Mouse (Mus musculus): Measurements from ENCODE around the gene Prss36. TPM values are rescaled to one million over a fixed set of nuclear protein-coding genes. Genes with fewer than 3 reads are reported as not detected.
A peak's percentile ranks its signal among the peaks of the same experiment; 100 is the strongest.

Gene Prss36
- total and polyA plus RNA-seq, 2 experiments = 8.7 to 18.2 TPM

- TF ChIP-seq POLR2A (IDR thresholded peaks at IDR 0.05; ENCODE audit: extremely low read depth, insufficient read depth, low read length) = no peak
- no peak for TF ChIP-seq CTCF (IDR thresholded peaks at IDR 0.05; ENCODE audit: low read depth, low read length)
- WGBS = 89% methylated on average over 3 of the region's 3 CpGs
Measured at GRCm38 (mm10) chr7:127980606-127981005, 34.1 kb upstream of the Prss36 start.

GRCm38 (mm10) chr7:127978856-127979255 is 32.3 kb upstream of the Prss36 start:
- Histone ChIP-seq H3K36me3 (ENCODE audit: control insufficient read depth, insufficient read depth, low read length) (peaks cover 90% of the 10 kb centered on the region), H3K27ac (replicated peaks; ENCODE audit: insufficient read depth, low read depth, low read length) (no peak overlapping the region), H3K9ac (ENCODE audit: low read depth, low read length) (no peak overlapping the region), H3K4me3 (ENCODE audit: insufficient read depth, low read depth, low read length) (no peak overlapping the region), H3K79me2 (ENCODE audit: control insufficient read depth, insufficient read depth, low read length) (0 out of 2 replicates have a peak, but pooled peaks cover 2% of the 10 kb centered on the region), H3K4me1 (ENCODE audit: control insufficient read depth, insufficient read depth, low read length) (no peaks in the 10 kb centered on the region; the same call in 1 of the 2 replicates), H3K27me3 (ENCODE audit: control insufficient read depth, insufficient read depth, low read length) (no peaks in the 10 kb centered on the region)
- TF ChIP-seq POLR2A (IDR thresholded peaks at IDR 0.05; ENCODE audit: extremely low read depth, insufficient read depth, low read length) (no peak), CTCF (IDR thresholded peaks at IDR 0.05; ENCODE audit: low read depth, low read length) (no peak)
- WGBS = 95% methylated on average over 2 of the region's 2 CpGs
- DNase-seq (ENCODE audit: extremely low read depth, low read depth, low spot score) = no peak

More at GRCm38 (mm10) chr7:127980606-127981005, 34.1 kb upstream of the Prss36 start:
- Histone ChIP-seq H3K27ac (replicated peaks; ENCODE audit: insufficient read depth, low read depth, low read length) (no peak overlapping the region), H3K27me3 (ENCODE audit: control insufficient read depth, insufficient read depth, low read length) (no peaks in the 10 kb centered on the region), H3K9ac (ENCODE audit: low read depth, low read length) (no peak overlapping the region), H3K36me3 (ENCODE audit: control insufficient read depth, insufficient read depth, low read length) (peaks cover 90% of the 10 kb centered on the region), H3K4me1 (ENCODE audit: control insufficient read depth, insufficient read depth, low read length) (no peaks in the 10 kb centered on the region), H3K4me3 (ENCODE audit: insufficient read depth, low read depth, low read length) (no peak overlapping the region), H3K79me2 (ENCODE audit: control insufficient read depth, insufficient read depth, low read length) (no peaks in the 10 kb centered on the region)
- no peak for DNase-seq (ENCODE audit: extremely low read depth, low read depth, low spot score)

- Histone ChIP-seq H3K27ac (replicated peaks; ENCODE audit: insufficient read depth, low read depth, low read length) (no peak overlapping the region), H3K27me3 (ENCODE audit: control insufficient read depth, insufficient read depth, low read length) (no peaks in the 10 kb centered on the region), H3K79me2 (ENCODE audit: control insufficient read depth, insufficient read depth, low read length) (peaks cover 9% of the 10 kb centered on the region; the same call in 1 of the 2 replicates), H3K36me3 (ENCODE audit: control insufficient read depth, insufficient read depth, low read length) (peaks cover 88% of the 10 kb centered on the region), H3K4me1 (ENCODE audit: control insufficient read depth, insufficient read depth, low read length) (peaks cover 5% of the 10 kb centered on the region), H3K4me3 (ENCODE audit: insufficient read depth, low read depth, low read length) (no peak overlapping the region), H3K9ac (ENCODE audit: low read depth, low read length) (no peak overlapping the region)
- 56% methylated on average over 2 of the region's 2 CpGs for WGBS
- TF ChIP-seq CTCF (IDR thresholded peaks at IDR 0.05; ENCODE audit: low read depth, low read length) (no peak), POLR2A (IDR thresholded peaks at IDR 0.05; ENCODE audit: extremely low read depth, insufficient read depth, low read length) (no peak)
- no peak for DNase-seq (ENCODE audit: extremely low read depth, low read depth, low spot score)
Measured at GRCm38 (mm10) chr7:127974413-127974930, 27.9 kb upstream of the Prss36 start.

- peaks cover 32% of the 10 kb centered on the region for H3K36me3 ChIP-seq (ENCODE audit: control insufficient read depth, insufficient read depth, low read length)
- H3K79me2 ChIP-seq (ENCODE audit: control insufficient read depth, insufficient read depth, low read length) = peaks cover 20% of the 10 kb centered on the region; the same call in 1 of the 2 replicates
- TF ChIP-seq CTCF (IDR thresholded peaks at IDR 0.05; ENCODE audit: low read depth, low read length) (no peak), POLR2A (IDR thresholded peaks at IDR 0.05; ENCODE audit: extremely low read depth, insufficient read depth, low read length) (no peak)
- H3K9ac ChIP-seq (ENCODE audit: low read depth, low read length) = peak overlapping the region; percentile 98
- under 1% methylated on average over 42 of the region's 42 CpGs for WGBS
- H3K4me1 ChIP-seq (ENCODE audit: control insufficient read depth, insufficient read depth, low read length) = peaks cover 10% of the 10 kb centered on the region
- H3K4me3 ChIP-seq (ENCODE audit: insufficient read depth, low read depth, low read length) = peak overlapping the region; percentile 93
- peak overlapping the region; percentile 34 for H3K27ac ChIP-seq (replicated peaks; ENCODE audit: insufficient read depth, low read depth, low read length)
- H3K27me3 ChIP-seq (ENCODE audit: control insufficient read depth, insufficient read depth, low read length) = no peaks in the 10 kb centered on the region
- DNase-seq (ENCODE audit: extremely low read depth, low read depth, low spot score) = peak; percentile 33
Measured at GRCm38 (mm10) chr7:127967922-127968828, 21.6 kb upstream of the Prss36 start.

GRCm38 (mm10) chr7:127967004-127967921 is 20.7 kb upstream of the Prss36 start, which contains the start of gene Fus:
Gene Fus (plus strand): TSS chr7:127967457.
- peak; percentile 80 for DNase-seq (ENCODE audit: extremely low read depth, low read depth, low spot score)
- WGBS = under 1% methylated on average over 92 of the region's 92 CpGs
- peak within 1 kb of the TSS; percentile 93 for H3K4me3 ChIP-seq (ENCODE audit: insufficient read depth, low read depth, low read length)
- H3K27ac ChIP-seq (replicated peaks; ENCODE audit: insufficient read depth, low read depth, low read length) = peak within 1 kb of the TSS; percentile 89
- H3K79me2 ChIP-seq (ENCODE audit: control insufficient read depth, insufficient read depth, low read length) = peaks cover 16% of the 10 kb centered on the region; the same call in 1 of the 2 replicates
- no peaks in the 10 kb centered on the region for H3K27me3 ChIP-seq (ENCODE audit: control insufficient read depth, insufficient read depth, low read length)
- H3K36me3 ChIP-seq (ENCODE audit: control insufficient read depth, insufficient read depth, low read length) = peaks cover 24% of the 10 kb centered on the region
- peak within 1 kb of the TSS; percentile 98 for H3K9ac ChIP-seq (ENCODE audit: low read depth, low read length)
- TF ChIP-seq POLR2A (IDR thresholded peaks at IDR 0.05; ENCODE audit: extremely low read depth, insufficient read depth, low read length) (peak; percentile 99), CTCF (IDR thresholded peaks at IDR 0.05; ENCODE audit: low read depth, low read length) (no peak)
- peaks cover 10% of the 10 kb centered on the region for H3K4me1 ChIP-seq (ENCODE audit: control insufficient read depth, insufficient read depth, low read length)
